Mouse (Mus musculus) C2C12 (cell line): ENCODE data around the gene Ing2. TPM values are rescaled to one million over a fixed set of nuclear protein-coding genes. Genes with fewer than 3 reads are reported as not detected.

Source experiments
- H3K27me3 ChIP-seq: one replicate; pipeline ENCODE4 v1.6.1; 2011; ENCODE audit not compliant: control insufficient read depth, insufficient read depth, insufficient read length
- H3K36me3 ChIP-seq: one replicate; pipeline ENCODE4 v1.6.1; 2011; ENCODE audit not compliant: control insufficient read depth, insufficient read depth
- H3K4me3 ChIP-seq: one replicate; pipeline ENCODE4 v1.5.1; 2011; ENCODE audit warnings: mild to moderate bottlenecking, control low read depth; ENCODE audit not compliant: poor library complexity, insufficient read depth, severe bottlenecking
- H3K79me2 ChIP-seq: one replicate; pipeline ENCODE4 v1.6.1; 2011; ENCODE audit not compliant: control insufficient read depth, insufficient read depth
- H3K79me3 ChIP-seq: one replicate; pipeline ENCODE4 v1.6.1; 2011; ENCODE audit warnings: low read depth, control low read depth
- H3ac ChIP-seq: one replicate; pipeline ENCODE3; 2011; ENCODE audit warnings: low read depth; ENCODE audit not compliant: control insufficient read depth, insufficient read length
- CEBPB ChIP-seq: IDR thresholded peaks from one replicate; pipeline ENCODE4 v1.6.1; 2011; ENCODE audit warnings: low read depth, mild to moderate bottlenecking, control low read depth, moderate library complexity
- CTCF ChIP-seq: IDR thresholded peaks from one replicate; pipeline ENCODE4 v1.5.1; 2011; ENCODE audit not compliant: control insufficient read depth, insufficient read depth, insufficient read length
- FOSL1 ChIP-seq: IDR thresholded peaks from one replicate; pipeline ENCODE4 v1.8.0; 2011; ENCODE audit warnings: mild to moderate bottlenecking, low read length; ENCODE audit not compliant: poor library complexity, insufficient read depth, severe bottlenecking
- MAX ChIP-seq: IDR thresholded peaks from one replicate; pipeline ENCODE4 v1.6.1; 2011; ENCODE audit warnings: mild to moderate bottlenecking, control low read depth
- MYOD1 ChIP-seq: IDR thresholded peaks from one replicate; pipeline ENCODE4 v1.6.1; 2011; ENCODE audit warnings: low read depth; ENCODE audit not compliant: control insufficient read depth, insufficient read length
- MYOG ChIP-seq: IDR thresholded peaks from one replicate; pipeline ENCODE4 v1.6.1; 2011; ENCODE audit not compliant: control insufficient read depth, insufficient read length; ENCODE audit errors: extremely low read depth
- USF1 ChIP-seq: IDR thresholded peaks from one replicate; pipeline ENCODE4 v1.6.1; 2011; ENCODE audit warnings: low read depth, mild to moderate bottlenecking, control low read depth, moderate library complexity
- polyA plus RNA-seq: library from polyadenylated mRNA; unstranded; fragments of >200 nt; fragmentation: generic; extraction: Trizol; gene quantifications from one replicate; pipeline ENCODE4 v1.2.1, GENCODE M21; 2012; ENCODE audit warnings: missing spikeins

Ing2 gene
- polyA plus RNA-seq, 1 experiment: 8.3 TPM

GRCm38 (mm10) chr8:47691831-47692230 lies 16.5 kb upstream of the Ing2 start:
- H3K36me3 ChIP-seq: no peaks in the 10 kb centered on the region
- H3K27me3 ChIP-seq: no peaks in the 10 kb centered on the region
- H3K79me2 ChIP-seq: no peaks in the 10 kb centered on the region
- no peak overlapping the region for H3ac ChIP-seq
- no peak for TF ChIP-seq FOSL1
- no peak for TF ChIP-seq CEBPB
- TF ChIP-seq MYOD1: no peak
- TF ChIP-seq MAX: no peak
- TF ChIP-seq CTCF: no peak
- H3K4me3 ChIP-seq: no peak overlapping the region
- no peaks in the 10 kb centered on the region for H3K79me3 ChIP-seq

- H3K79me2 ChIP-seq: no peaks in the 10 kb centered on the region
- no peaks in the 10 kb centered on the region for H3K36me3 ChIP-seq
- H3K4me3 ChIP-seq: no peak overlapping the region
- TF ChIP-seq MYOG (no peak), CTCF (no peak), MAX (no peak)
- H3ac ChIP-seq: no peak overlapping the region
- H3K27me3 ChIP-seq: no peaks in the 10 kb centered on the region
- H3K79me3 ChIP-seq: no peaks in the 10 kb centered on the region
Measured at GRCm38 (mm10) chr8:47691303-47691702, 15.9 kb upstream of the Ing2 start.

GRCm38 (mm10) chr8:47690674-47691078 lies 15.3 kb upstream of the Ing2 start:
- Histone ChIP-seq H3K79me2 (no peaks in the 10 kb centered on the region), H3ac (no peak overlapping the region), H3K4me3 (no peak overlapping the region), H3K79me3 (no peaks in the 10 kb centered on the region), H3K36me3 (no peaks in the 10 kb centered on the region), H3K27me3 (no peaks in the 10 kb centered on the region)
- TF ChIP-seq MYOG: no peak
- TF ChIP-seq CTCF: no peak
- no peak for TF ChIP-seq FOSL1

GRCm38 (mm10) chr8:47689704-47690326 lies 14.5 kb upstream of the Ing2 start:
- Histone ChIP-seq H3K27me3 (no peaks in the 10 kb centered on the region), H3K4me3 (no peak overlapping the region), H3K79me2 (no peaks in the 10 kb centered on the region), H3ac (no peak overlapping the region), H3K79me3 (no peaks in the 10 kb centered on the region), H3K36me3 (no peaks in the 10 kb centered on the region)
- TF ChIP-seq MYOD1 (no peak), CTCF (no peak), CEBPB (no peak), USF1 (no peak), MYOG (no peak), FOSL1 (no peak), MAX (no peak)

- H3K36me3 ChIP-seq: peaks cover under 1% of the 10 kb centered on the region
- H3K79me3 ChIP-seq: no peaks in the 10 kb centered on the region
- TF ChIP-seq USF1 (no peak), FOSL1 (no peak)
- no peaks in the 10 kb centered on the region for H3K27me3 ChIP-seq
- H3K79me2 ChIP-seq: no peaks in the 10 kb centered on the region
- H3ac ChIP-seq: no peak overlapping the region
- no peak overlapping the region for H3K4me3 ChIP-seq
Measured at GRCm38 (mm10) chr8:47684441-47684840, 9.1 kb upstream of the Ing2 start.

GRCm38 (mm10) chr8:47683994-47684393 lies 8.6 kb upstream of the Ing2 start:
- Histone ChIP-seq H3K79me3 (no peaks in the 10 kb centered on the region), H3K36me3 (peaks cover 4% of the 10 kb centered on the region), H3K4me3 (no peak overlapping the region), H3K27me3 (no peaks in the 10 kb centered on the region), H3ac (no peak overlapping the region), H3K79me2 (no peaks in the 10 kb centered on the region)
- TF ChIP-seq MAX (no peak), MYOD1 (no peak), MYOG (no peak), USF1 (no peak), FOSL1 (no peak), CEBPB (no peak), CTCF (no peak)
